Mouse (Mus musculus): ENCODE data around the gene Hoxd4.

Hoxd4 gene

DNA sequence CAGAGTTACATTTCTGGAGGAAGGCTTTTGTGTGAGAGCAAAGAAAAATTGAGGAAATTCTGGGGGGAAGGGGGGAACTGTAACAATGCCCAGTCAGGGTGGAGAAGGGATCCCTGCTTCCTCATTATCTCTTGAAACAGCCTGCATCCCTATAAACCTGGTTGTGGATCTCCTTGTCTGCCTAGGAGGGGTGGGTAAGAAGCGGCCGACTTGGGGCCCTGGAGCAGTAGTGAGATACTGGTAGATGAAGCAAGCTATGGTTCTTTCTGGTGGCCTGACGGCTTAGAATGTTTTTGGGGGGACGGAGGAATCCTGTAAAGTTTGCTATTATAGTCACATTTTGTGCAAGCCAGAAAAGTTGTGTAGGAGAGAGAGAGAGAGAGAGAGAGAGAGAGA lies 18.3 kb upstream of the Hoxd4 start:
- DNase-seq, result no peak

DNA sequence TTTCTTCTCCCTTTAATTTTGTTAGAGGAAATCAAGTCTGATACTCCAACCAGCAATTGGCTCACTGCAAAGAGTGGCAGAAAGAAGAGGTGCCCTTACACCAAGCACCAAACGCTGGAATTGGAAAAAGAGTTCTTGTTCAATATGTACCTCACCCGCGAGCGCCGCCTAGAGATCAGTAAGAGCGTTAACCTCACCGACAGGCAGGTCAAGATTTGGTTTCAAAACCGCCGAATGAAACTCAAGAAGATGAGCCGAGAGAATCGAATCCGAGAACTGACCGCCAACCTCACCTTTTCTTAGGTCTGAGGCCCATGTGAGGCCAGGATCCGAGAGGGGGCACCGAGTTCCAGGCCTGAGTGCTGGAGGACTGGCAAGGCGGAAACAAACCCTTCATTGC lies 17.7 kb upstream of the Hoxd4 start:
- DNase-seq, result no peak

DNA sequence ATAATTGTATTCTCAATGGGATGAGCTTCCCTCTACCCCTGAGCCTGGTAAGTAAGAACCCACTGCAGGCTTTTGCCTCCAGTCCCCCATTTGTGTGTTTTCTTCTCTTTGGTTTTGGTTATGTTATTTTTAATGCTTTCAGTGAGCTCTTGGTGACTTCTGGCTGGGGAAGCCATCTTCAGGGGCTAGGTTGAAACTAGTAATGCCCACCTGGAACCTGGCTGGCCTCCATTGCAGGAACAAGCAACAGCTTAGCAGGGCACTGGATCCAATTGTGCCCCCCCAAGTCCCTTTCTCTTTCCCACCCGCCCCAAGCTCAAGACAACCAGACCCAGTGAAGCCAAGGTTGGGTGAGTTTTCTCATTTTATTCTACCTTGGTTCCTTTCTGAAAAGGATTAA lies 16.3 kb upstream of the Hoxd4 start:
- no peak for DNase-seq

DNA sequence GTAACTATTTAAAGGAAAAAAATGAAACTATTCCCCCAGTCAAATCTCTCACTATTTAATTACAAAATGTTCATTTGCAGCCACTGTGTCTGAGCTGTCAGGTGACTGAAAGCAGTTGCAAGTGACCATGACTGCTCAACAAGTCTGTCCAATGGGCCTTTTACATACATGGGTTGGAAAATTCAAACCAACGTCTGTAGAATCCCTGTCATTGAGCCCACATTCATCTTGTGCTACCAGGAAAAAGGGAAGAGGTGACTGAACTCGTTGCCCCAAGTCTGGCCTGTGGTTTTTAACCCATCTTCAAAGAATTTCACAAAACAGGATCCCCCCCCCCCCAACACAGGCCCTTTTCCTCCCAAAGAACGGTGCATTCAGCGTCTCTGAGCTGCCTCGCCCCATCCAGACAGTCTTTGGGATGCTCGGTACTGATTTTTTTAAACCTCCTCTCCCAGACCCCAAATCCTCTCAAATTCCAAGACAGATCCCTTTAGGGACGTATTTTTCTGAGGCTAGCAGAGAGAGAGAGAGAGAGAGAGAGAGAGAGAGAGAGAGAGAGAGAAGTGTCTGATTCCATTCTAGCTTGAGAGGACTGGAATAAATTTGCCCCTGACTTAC lies 15.8 kb upstream of the Hoxd4 start:
- DNase-seq, result no peak

DNA sequence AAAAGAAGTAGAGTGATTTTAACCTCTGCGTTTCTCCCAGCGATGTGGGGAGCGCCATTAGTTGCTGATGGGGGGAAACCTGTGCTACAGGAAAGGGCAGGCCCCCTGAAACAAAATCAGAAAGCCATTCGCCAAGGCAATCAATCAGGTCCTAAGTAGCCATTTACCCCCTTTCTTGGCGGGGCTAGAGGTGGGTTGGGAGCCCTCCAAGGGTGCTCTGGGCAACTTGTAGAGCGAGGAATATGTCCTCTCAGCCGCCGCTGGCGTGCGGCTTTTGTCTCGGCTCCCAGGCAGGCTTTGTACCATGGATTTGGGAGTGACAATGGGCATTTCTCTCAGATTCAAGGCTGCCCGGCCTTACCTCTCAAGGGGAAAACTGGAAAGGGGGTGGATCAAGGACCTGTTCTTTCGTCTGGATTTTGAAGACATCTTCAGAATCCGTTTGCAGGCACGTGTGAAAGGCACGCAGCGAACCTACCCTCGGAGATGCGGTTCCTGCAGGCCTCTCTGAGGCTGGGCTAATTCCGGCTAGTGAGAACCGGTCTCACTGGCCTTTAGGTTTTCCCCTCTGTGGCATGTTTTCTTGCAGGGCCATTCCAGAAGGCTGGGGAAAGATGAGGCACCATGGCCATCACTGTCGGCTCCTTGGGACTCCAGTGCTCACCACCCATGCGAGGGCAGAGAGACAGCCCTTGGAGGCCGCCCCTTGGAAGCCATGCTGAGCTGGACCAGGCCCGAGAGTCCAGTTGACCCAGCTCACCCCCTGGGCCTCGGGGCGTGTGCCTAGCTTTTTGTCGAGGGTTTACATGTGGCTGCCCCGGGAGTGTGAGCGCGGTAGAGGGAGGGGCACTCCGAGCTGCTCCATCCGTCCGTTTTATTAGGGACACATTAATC lies 15.0 kb upstream of the Hoxd4 start:
- DNase-seq, result no peak

DNA sequence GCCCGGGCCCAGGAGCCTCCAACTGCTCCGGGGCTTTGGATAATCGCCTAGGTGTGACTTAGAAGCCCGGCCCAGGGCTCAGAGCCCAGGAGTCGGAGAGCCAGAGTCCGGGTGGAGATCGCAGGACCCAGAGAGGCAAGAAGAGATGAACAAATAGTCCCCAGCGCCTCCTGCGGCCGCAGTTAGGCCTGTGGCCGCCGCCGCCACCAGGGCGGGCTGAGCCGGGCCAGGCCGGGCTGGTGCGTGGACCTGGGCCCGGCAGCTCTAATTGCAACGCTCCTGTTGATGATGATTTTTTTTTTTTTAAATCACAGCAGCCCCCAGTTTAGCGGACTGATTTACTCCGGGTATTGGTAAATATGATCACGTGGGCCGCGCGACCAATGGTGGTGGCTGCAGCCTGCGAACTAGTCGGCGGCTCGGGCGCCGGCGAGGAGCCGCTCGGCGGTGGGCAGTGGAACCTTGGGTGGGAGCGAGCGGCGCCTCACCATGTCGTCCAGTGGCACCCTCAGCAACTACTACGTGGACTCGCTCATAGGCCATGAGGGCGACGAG lies 14.1 kb upstream of the Hoxd4 start, which contains the start of gene Hoxd9:
TSS of gene Hoxd9 (plus strand) at position 161 of the 555 bp plus-strand sequence.
- no peak for DNase-seq

DNA sequence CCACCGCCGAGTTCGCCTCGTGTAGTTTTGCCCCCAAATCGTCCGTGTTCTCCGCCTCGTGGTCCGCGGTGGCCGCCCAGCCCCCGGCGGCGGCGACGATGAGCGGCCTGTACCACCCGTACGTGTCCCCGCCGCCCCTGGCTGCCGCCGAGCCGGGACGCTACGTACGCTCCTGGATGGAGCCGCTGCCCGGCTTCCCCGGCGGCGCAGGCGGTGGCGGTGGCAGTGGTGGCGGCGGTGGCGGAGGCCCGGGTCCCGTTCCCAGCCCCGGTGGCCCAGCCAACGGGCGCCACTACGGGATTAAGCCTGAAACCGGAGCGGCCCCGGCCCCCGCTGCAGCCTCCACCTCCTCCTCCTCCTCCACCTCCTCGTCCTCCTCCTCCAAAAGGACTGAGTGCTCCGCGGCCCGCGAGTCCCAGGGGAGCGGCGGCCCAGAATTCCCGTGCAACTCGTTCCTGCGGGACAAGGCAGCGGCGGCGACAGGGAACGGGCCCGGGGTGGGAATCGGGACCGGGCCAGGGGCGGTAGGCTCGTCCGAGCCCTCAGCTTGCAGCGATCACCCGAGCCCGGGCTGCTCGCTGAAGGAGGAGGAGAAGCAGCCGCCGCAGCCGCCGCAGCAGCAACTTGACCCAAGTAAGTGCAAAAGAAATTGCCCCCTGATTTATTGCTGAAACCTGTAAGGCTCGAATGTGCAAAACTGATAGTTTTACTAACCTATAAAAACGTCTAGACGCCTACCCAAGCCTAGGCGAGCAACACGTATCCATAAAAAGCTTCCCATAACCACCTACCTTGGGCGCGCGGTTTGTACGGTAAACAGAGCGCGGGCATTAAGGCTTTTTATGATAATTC lies 13.3 kb upstream of the Hoxd4 start:
- no peak for DNase-seq

DNA sequence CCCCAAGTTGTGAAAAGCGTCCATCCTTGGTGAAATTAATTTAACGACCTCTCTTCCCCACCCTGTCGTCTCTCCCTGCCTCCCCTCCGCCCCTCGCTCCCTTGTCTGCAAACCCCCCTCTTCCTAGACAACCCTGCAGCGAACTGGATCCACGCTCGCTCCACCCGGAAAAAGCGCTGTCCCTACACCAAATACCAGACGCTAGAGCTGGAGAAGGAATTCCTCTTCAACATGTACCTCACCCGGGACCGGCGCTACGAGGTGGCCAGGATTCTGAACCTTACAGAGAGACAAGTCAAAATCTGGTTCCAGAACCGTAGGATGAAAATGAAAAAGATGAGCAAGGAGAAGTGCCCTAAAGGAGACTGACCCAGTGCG lies 12.7 kb upstream of the Hoxd4 start:
- DNase-seq, result no peak

DNA sequence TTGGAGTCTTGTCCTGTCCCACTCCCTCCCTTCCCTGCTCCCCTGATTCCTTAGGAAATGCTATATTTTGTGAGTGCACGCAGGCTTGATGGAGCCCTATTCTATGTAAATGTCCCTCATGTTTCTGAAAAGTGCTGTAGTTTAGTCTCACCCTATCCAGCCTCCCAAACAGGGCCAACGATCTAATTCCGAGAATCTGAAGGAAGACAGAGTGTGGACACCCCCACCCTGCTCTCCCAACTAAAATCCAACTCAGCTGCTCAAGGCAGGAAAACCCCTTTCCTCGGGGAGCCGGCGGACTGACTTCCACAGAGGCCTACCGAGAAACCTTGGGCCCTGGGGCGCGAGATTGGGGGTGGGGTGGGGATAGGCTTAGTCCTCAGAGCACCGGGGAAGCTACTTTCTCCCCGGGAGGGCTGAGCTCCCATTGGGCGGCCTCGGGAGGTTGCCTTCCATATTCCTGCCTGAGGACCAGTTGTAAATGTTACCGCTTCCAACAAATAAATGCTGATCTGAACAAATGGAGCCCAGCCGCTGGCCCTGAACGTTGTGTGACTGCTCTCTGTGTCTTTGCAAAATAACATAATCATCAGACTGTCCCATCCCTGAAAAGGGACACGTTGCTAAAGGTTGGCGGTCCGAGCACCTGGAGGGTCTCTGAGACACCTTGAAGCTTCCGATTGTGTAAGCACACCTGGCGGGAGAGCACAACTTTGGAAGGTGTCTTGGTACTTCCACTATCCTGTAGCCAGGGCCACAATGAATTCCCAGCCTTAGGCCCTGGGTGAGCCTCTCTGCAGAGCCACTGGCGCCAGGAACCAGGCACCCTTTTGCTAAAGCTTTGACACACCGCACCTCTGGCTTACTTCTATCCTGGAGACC lies 11.8 kb upstream of the Hoxd4 start:
- no peak for DNase-seq

DNA sequence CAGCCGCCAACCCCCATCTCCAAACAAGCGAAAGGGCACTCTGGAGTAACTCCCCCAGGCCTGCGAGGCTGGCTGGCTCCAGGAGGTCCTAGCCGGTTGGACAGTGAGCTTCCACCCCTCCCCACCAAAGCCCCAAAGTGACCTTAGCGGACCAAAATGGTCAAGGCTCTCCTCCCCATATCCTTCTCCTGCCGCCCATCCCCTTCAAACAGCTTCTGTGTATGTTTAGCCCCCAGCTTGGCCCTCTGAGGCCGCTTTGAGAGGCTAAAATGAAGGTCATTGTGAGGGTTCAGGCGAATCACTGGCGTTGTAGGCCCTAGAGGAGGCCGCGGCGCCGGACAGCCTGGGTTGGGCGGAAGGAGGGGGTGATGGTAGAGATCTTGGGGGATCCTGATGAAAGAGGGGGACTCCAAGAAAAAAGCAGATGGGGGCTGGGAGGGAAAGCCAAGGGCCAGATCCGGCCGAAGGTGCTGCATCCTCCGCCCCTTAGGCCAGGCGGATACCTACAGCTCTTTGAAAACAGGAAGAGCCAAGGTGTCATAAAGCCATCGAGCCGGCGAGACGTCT lies 11.1 kb upstream of the Hoxd4 start:
- DNase-seq, result no peak

DNA sequence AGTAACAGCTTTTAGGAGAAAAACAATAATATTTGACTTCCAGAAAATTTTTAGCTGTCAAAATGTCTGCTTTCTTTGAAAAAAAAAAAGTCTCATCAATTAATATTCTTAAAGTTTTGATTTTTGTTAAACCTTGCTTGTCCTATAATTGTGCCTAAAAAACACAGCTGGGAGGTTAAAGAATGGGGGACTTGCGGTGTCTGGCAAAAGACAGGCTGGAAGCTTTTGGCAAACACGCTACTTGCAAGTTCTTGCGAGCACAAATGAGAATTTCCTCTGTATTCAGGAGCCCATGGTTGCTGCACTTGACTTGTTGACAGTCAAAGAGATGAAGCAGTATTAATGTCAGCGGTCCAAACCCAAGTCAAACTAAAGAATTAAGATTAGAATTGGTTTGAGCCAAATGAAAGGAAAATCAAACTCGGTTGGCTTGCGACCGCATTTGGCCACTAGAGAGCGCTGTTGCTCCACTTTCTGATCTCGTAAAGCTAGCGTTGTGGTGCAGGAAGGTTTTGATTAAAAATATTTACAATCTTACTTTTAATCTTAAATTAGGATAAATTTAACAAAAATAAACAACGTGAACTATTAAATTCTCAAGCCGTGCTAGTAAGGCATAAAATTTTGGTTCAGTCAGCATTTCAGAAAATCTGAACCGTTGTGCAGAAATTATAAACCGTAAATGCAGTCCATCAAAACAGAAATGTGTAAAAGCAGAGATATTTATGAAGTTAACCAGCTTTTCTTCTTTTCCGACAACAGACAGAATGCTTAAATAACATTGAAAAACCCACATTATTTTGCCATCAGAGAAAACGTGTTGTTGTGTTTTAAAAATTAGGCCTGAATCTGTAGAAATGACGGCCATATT lies 9.5 kb upstream of the Hoxd4 start:
- peak; percentile 73 to 78 for DNase-seq

DNA sequence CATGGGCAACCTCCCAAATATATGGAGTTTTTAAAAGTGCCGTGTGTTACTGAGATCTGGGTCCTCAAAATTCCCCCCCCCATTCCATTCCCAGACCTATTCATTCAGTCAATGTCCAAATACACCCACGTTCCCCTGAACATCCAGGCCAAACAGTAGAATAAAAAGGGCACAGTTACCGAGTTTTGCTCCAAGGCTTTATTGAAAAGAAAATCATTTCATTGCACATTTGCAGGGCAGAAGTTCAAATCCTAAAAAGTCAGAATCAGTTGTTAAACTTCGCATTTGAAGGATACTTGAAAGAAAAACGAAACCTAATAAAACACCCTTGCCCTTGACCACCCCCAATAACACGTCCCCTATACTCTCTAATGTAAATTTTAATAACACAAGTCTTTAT lies 8.9 kb upstream of the Hoxd4 start:
- no peak for DNase-seq

DNA sequence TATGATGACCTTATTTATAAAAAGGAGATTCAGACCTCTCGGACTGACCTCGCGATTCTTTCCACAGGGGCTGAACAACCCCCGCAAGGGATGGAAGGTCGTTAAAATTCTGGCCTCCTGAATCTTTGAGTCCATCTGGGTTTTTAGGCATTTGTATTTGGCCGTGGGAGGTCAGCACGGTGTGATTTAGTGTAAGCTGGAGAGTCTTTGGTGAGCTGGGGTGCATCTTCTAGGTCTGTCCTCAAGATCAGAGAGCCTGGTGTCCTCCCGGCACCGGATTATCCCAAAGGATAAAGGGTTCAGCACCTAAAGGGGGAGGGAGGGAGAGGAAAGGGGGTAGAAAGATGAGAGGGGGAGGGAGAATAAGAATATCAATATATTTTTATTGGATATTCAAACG lies 8.4 kb upstream of the Hoxd4 start:
- no peak for DNase-seq

DNA sequence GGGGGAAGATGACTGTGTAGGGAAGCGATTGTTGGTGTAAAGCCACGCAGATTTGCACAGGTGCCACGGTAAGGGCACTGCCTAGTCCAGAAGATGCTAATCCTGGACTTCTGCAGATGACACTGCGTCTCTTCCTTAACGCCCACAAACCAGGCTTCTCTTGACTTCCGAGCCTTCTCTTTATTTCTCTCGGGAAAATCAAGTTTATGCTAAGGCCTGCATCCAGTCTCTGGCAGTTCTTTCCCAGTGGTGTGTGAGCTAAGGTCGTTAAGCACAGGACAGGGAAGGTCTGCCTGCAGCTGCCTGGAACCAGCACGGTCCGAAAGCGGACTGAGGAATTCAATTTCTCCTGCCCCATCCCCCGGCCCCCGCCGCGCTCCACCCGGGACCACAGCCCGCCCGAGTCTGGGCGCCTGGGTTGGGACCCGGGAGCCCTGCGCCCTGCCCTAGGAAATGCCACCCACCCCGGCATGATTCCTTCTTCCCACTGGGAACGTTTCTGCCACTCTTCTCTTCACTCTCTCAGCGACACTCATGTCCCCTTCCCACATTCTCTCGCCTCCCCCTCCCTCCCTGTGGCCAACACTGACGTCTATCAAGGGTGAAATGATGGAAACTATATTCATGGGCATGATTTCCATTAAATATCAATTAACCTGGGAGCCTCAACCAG lies 7.9 kb upstream of the Hoxd4 start:
- no peak for DNase-seq

DNA sequence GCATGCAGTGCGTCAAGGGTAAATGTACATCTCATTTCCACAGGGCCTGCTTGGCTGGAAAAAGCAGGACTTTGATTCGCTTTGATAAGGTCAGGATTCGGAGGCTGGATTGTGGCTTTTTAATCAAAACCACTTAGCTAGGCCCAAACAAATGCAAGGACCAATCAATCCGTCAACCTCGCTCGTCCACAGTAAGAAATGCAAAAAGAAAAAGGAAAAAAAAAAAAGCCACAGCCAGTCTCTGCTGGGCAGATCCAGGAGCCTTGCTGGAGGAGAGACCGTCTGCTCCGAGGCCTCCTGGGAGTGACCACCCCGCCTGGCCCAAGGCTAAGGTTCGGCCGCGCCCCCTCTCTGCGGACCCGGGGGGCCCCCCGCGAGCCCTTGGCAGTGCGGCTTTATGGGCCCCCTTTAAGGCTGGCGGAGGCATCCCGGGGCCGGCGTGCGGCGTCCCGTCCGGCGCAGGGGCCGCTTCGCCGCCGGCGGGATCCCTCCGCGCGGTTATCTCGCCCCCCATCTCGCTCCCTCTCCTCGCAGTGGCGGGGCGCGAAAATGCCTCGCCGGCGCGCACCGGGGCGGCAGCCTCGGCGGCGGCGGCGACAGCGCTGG lies 7.2 kb upstream of the Hoxd4 start, which contains the start of gene Hoxd8:
TSS of gene Hoxd8 (plus strand) at position 223 of the 606 bp plus-strand sequence.
- no peak for DNase-seq

DNA sequence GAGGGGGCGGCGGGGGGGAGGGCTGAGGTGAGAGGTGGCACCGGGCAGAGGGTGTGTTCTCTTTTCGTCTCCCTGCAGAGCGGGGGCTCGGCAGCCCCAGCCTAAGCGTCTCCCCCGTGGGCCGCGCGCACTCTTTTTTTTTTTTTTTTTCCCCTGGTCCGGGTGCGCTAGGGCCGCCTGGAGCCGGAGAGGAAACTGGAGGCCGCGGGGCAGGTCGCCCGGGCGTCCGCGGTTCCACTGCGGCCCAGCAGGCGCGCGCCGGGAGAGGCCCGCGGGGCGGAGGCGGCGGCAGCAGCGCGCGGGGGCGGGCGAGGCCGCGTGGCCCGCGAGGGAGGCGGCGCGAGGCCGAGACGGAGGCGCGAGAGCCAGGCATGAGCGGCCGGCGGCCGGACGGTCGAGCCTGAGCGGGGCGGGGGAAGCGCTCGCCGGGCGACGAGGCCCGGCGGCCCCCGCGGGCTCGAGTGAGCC lies 6.7 kb upstream of the Hoxd4 start:
- no peak for DNase-seq

DNA sequence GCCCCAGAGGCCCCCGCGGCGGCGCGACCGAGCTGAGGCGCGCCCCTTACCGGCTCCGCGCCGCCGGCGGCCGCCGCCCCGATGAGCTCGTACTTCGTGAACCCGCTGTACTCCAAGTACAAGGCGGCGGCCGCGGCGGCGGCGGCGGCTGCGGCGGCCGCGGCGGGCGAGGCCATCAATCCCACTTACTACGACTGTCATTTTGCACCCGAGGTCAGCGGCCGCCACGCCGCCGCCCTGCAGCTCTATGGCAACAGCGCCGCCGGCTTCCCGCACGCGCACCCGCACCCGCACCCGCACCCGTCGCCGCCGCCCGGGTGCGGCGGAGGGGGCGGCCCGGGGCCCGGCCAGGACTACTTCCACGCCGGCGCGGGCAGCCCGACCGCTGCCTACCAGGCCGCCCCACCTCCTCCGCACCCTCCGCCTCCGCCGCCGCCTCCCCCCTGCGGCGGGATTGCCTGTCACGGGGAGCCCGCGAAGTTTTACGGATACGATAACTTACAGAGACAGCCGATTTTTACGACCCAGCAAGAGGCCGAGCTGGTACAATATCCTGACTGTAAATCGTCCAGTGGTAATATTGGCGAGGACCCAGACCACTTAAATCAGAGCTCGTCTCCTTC lies 6.2 kb upstream of the Hoxd4 start:
- DNase-seq, result no peak

DNA sequence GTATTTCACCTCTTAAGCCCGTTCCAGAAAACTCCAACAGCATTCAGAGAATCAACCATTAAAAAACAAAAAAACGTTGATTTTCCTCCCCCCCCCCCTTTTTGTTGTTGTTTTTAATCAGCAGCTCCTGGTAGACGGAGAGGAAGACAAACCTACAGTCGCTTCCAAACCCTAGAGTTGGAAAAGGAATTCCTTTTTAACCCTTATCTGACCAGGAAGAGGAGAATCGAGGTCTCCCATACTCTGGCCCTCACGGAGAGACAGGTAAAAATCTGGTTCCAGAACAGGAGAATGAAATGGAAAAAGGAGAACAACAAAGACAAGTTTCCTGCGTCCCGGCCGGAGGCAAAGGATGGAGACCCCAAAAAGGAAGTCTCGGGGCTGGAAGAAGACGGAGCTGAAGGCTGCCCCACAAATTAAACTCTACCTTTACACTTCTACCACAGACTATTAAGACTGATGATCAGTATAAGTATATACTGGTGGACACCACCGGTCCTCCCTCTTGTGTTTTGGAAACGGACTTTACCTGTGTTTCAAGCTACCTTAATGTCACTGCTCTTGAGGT lies 5.3 kb upstream of the Hoxd4 start:
- no peak for DNase-seq

DNA sequence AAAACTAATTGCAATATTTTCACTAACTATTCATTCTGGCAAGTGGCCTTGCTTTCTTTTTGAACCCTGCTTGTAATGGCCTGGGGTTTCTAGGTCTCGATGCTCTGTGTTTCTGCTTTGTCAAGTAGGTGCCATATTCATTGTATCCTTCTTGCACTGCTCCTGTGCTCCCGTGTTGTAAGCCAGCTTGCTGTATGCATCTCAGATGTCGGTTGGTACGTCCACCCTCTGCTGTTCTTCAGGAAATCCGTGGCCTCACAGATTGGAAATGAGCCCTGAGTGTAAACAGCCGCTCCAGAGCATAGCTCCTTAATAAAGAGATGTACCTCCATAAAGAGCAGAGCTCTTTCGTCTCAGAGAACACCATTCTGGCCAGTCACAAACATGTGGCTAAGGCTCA lies 4.1 kb upstream of the Hoxd4 start:
- DNase-seq, result no peak
